Mouse (Mus musculus): ENCODE data around the gene Heatr4.
"Not testable (repeated sequence)": the region's sequence is repeated elsewhere in the genome, so short reads cannot be mapped to it uniquely, and the experiment has no call there.

Heatr4 gene

DNA sequence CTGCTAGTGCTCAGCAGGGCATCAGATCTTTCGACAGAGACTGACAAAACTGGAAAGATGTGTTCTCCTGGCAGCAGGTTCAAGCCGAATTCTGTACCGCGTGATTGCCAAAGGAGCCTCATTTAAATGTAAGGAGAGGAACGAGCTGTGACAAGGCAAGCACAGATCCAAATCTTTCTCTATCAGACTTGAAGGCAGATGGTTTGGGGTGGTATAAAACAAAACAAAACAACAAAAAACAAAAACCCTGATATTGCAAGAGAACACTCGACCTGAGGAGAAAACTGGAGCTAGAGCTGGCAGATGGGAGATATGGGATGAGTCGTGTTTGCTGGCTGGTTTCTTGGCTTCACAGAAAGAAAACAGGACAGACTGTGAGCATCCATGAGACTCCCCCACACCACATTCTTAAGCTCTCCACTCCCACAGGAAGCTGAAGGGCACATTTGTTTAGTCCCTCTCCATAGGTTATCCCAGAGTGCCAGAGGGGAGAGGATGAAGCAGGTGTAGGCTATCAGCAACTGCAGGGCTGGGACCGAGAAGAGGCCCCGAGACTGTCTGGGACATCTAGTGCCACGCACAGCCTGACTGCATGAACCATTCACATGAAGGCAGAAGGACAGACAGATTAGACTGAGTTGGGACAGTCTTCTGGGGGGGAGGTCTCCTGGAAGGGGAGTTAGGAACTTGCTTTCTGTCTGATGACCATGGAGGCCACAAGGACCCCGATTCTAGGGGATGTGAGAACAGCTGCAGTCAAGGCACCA lies 13.9 kb upstream of the Heatr4 start:
- no peak for DNase-seq (ENCODE audit: low spot score)

DNA sequence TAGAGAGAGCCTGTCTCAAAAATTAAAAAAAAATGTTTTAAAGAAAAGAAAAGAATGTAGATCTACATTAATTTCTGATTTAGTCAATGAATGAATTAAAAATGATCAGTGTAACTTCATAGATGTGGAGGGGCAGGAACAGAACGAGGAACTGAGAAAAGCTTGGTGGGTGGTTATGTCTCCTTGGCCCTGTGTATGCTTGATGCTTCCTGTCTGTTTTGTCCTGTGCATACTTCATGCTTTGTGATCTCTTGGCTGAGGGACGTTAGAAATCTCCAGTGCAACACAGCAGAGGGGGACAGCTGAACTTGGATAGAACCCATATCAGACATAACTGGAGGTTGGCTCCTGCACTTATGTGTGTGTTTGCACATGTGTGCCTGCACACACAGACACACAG lies 12.6 kb upstream of the Heatr4 start:
- no peak for DNase-seq (ENCODE audit: low spot score)

DNA sequence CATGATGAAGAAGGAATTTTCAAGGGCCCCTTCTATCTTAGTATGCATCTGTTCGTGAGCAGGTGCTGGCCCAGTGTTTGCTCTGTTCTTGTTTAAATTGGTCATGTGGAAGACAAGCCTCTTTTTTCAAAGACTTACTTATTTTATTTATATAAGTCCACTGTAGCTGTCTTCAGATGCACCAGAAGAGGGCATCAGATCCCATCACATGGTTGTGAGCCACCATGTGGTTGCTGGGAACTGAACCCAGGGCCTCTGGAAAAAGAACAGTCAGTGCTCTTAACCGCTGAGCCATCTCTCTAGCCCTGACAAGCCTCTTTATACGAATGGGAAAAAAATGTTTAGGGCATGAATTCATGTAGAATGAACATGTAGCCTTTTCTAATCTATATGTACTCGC lies 4.7 kb upstream of the Heatr4 start:
- DNase-seq (ENCODE audit: low spot score), result no peak

DNA sequence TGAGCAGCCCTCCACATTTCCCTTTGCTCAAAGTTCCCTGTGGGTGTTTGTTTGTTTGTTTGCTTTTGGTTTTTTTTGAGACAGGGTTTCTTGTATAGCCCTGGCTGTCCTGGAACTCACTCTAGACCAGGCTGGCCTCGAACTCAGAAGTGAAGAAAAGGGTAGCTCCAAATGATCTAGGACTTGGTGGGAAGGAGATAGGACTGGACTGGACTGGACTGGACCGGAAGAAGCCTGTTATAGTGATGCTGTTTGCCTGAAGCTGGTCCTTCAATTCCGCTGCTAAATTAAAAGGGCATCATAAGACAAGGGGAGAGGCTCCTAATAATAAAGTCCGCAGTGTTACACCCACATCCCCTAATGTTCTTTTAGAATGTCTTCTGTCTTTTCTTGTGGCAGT lies 3.8 kb upstream of the Heatr4 start:
- no peak for DNase-seq (ENCODE audit: low spot score)

DNA sequence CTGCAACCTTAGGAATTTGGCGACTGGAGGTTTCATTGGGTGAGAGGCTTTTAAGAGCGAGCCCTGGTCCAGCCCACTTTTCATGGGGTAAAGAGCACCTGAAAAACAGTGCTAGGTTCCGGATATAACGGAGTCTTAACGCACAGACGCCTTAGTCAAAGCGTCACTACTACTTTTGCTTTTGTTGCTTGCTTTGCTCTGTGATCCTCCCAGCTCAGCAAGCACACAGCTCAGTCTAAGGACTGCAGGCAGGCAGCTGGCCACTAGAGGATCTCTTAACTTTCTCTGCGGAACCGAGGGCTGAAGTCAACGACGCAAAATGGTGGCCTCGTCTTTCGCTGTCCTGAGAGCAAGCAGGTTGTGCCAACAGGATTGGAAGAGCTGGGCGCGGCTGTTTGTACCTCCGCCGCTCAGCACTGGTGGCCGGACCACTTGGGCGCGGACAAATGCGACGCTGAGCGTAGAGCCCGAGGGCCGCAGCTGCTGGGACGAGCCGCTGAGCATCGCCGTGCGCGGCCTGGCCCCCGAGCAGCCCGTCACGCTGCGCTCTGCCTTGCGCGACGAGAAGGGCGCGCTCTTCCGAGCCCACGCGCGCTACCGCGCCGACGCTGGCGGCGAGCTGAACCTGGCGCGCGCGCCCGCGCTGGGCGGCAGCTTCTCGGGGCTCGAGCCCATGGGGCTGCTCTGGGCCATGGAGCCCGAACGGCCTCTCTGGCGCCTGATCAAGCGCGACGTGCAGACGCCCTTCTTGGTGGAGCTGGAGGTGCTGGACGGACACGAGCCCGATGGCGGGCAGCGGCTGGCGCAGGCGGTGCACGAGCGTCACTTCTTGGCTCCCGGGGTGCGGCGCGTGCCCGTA lies 3.2 kb upstream of the Heatr4 start, which contains the start of gene Acot2:
Gene Acot2, plus strand, starts transcription at position 279 of the 859 bp plus-strand sequence.
- peak; percentile 60 for DNase-seq (ENCODE audit: low spot score)

DNA sequence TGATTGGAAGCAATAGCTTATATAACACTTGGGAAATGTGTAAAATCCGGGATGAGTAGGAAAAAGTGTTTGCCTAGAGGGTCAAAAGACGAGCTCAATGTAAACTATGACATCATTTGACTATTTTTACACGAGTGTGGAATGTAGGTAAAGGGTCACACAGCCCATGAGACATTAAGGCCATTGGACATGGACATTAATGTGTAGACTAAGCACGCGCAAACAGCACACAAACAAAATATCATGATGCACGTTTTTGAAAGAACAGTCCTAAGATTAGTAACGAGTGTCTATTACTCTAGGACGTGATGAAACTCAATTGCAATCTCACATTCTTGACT lies 2.6 kb upstream of the Heatr4 start:
- no peak for DNase-seq (ENCODE audit: low spot score)

DNA sequence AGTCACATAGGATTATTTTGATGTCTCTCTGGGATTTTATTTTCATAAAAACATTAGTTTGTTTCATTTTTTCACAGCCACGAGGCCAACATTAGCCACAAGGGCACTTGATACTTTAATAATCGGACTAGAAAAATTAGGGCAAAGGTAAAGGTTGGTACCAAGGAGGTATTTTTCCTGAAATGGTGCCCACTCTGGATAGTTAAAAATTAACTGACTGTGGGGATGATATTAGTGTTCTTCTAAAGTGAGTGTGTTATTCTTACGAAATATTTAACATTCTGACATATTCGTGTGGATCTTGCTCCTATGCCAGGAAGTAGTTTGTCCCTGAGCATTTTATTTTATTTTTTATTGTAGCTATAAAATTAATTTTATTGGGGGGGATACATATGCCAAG lies 3.0 kb downstream of the Heatr4 start:
- no peak for DNase-seq (ENCODE audit: low spot score)

DNA sequence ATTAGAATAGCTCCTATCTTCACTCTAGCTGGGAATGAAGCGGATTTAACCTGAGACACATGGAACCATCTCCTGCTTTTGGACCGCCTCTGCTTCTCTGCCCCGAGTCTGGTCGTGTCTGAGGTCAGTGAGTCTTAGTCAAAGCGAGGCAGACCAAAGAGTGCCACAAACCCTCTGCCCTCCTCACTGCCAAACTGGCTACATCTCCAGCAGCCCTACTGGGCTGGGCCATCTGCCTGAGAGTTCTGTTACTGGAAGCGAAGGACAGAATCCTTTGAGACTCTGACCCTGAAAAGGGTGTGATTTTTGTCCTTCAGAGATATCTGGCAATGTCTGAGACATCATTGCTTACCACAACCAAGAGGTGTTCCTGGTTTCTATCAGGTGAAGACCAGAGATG lies 5.8 kb downstream of the Heatr4 start:
- no peak for DNase-seq (ENCODE audit: low spot score)

DNA sequence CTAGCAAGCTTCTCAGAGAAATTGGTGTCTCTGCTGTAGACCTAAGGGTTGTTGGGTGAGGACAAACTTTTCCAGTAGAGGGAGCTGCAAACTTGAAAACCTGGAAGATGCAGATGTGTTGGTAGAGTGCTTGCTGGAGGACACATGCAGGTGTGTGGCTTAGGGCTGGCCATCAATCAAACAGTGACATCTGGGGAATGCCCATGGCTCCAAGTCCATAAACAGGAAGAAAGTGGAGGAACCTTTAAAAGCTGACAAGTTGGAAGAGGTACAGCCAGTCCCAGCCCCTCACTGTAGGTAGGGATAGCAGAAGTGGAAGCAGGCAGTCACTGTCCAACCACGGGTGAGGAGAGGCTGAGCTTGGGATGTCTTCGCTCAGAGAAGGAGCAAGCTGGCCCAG lies 12.5 kb downstream of the Heatr4 start:
- DNase-seq (ENCODE audit: low spot score), result peak; percentile 59

DNA sequence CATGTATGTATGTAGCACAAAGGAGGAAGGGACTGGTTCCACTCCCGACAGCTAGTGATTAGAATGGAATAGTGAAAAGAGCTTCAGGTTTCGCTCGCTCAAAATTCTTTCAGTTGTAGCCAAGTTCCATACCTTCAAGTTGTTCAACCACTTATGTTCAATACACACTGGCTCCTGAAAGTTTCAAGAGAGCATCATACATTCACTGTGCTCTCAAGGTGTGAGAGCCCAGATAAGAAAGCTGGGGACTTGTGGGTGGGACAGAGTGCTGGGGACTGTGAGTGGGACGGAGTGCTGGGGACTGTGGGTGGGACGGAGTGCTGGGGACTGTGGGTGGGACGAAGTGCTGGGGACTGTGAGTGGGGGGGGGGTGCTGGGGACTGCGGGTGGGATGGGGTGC lies 19.4 kb downstream of the Heatr4 start:
- no peak for DNase-seq (ENCODE audit: low spot score)

DNA sequence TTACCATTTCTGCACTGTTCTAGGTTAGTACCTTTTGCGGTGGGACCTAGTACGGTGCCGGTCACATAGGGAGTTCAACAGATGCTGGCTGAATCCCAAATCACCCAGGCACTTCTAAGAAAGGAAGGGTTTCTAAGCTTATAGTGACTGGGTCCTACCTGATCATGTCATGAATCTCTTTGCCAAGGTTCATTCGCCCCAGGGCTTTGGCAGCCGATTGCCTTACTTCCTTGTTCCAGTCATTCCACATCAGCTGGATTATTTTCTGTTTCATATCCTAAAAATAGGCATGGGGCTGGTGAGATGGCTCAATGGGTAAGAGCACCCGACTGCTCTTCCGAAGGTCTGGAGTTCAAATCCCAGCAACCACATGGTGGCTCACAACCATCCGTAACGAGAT lies 26.4 kb downstream of the Heatr4 start:
- DNase-seq (ENCODE audit: low spot score), result no peak

DNA sequence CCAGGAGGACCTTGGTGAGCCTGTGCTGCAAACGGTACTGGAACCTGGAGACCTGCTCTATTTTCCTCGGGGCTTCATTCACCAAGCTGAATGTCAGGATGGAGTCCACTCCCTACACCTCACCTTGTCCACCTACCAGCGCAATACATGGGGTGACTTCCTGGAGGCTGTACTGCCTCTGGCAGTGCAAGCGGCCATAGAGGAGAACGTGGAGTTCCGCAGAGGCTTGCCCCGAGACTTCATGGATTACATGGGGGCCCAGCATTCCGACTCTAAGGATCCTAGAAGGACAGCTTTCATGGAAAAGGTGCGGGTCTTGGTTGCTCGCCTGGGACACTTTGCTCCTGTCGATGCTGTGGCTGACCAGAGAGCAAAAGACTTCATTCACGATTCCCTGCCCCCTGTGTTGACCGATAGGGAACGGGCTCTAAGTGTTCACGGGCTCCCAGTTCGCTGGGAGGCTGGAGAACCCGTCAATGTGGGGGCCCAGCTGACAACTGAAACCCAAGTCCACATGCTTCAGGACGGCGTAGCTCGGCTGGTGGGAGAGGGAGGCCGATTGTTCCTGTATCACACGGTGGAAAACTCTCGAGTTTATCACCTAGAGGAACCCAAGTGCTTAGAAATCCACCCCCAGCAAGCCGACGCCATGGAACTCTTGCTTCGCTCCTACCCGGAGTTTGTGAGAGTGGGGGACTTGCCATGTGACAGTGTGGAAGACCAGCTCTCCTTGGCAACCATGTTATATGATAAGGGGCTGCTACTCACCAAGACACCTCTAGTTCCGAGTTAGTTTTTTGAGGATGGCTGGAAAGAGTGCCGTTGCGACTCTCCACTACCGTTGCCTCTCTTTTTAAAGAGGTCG lies 32.7 kb downstream of the Heatr4 start:
- no peak for DNase-seq (ENCODE audit: low spot score)

DNA sequence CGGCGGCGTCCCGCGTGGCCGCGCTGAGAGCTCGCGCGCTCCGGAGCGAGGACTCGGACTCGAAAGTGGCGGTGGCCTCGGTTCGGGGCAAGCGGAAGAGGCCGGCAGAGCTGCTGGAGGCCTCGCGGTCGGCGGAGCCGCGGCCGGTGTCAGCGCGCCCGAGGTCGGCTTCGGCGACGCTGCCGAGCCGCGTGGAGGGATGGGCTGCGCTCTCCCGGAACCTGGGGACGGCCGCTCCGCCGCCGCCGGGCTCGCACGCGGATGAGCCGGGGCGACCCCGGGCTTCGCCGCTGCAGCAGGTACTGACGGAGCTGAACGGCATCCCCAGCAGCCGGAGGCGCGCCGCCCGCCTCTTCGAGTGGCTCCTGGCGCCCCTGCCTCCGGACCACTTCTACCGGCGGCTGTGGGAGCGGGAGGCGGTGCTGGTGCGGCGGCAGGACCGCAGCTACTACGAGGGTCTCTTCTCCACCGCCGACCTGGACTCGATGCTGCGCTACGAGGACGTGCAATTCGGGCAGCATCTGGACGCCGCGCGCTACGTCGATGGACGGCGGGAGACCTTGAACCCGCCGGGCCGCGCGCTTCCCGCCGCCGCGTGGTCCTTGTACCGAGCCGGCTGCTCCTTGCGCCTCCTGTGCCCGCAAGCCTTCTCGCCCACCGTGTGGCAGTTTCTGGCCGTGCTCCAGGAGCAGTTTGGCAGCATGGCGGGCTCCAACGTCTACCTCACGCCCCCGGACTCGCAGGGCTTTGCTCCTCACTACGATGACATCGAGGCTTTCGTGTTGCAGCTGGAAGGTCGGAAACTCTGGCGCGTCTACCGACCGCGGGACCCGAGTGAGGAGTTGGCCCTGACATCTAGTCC lies 33.6 kb downstream of the Heatr4 start:
- no peak for DNase-seq (ENCODE audit: low spot score)

DNA sequence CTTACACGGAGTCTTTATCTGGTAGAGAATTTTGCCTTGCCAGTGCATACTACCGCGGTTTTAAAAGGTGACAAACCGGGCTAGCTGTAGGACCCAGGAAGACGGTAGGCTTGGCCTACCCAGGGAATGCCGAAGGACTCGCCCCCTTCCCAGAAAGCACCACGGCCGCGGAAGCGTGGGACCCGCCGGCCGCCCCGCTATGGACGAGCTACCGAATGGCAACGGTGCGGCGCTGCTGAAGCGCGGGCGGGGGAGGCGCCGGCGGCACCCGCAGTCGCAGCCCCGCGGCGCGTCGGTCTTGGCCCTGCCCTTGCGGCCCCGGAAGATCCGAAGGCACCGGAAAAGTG lies 34.2 kb downstream of the Heatr4 start, which contains the start of gene Riox1:
Gene Riox1, plus strand, starts transcription at position 116 of the 347 bp plus-strand sequence.
- DNase-seq (ENCODE audit: low spot score), result peak; percentile 61

DNA sequence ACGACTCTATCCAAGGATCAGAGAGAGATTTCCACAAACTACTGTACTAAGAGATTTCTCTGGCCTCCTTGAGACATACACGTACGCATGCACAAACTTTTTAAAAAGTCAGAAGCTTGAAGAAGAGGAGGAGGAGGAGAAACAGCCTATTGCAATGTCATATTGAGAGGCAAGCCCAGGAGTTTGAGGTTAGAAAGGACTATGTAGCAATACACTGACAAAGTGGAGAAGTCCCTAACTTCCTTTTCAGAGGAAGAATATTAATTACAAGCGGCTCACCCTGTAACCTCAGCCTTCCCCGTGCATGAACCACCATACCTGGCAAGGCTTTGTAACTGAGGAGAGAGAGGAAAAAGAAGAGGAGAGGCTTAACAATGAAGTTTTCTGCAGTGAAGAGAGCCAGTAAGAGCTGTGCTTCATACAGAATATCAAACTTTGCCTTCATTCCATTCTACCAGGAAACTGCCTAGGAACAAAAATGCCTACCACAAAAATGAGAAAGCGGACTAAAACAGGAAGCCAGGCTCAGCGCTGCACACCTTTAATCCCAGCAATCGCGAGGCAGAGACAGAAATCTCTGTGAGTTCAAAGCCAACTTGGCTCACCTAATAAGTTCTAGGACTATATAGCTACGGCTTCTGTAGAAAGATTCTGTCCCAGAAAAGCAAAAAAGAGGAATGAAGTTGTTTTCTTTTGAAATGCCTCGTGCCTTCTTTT lies 34.7 kb downstream of the Heatr4 start:
- DNase-seq (ENCODE audit: low spot score), result no peak

DNA sequence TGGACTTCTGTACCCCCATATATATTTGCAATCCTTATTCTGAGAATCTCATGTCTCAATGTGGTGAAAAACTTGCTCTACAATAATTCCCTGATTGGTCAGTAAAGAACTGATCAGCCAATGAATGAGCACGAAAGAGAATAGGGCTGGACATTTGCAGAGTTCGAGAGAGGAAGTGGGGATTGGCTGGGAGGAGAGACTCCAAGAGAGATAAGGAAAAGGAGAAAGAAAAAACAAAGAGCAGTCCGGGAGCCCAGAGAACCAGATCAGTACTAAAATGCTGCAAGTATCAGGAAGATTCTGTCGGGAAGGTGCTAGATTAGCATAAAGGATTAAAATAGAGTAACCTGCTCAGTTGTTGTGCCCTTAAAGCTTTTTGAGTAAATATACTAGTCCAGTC lies 35.6 kb downstream of the Heatr4 start:
- no peak for DNase-seq (ENCODE audit: low spot score)

DNA sequence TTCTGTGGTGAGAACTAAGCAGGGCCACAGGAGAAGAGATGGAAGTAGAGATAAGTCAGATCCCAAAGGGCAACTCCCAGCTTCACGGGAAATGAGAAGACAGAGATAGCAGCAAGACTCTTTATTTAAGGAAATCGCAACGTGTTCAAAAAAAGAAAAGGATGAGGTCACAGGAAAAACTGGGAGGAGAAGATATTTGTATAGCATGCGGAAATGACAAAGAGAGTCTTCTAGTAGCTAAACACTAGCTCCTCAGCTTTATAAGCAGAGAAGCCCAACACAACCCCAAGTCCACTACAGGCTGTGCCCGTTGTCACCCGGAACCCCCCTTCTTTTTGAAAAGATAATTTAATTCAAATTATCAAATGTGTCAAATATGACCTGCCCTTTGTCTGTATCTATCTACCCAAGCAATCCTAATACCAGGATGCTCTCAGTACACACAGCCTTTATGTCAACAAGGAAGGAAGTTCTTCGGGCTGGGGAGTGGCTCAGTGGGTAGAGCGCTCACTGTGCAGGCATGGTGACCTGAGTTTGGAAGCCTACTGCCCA lies 37.3 kb downstream of the Heatr4 start:
- DNase-seq (ENCODE audit: low spot score), result no peak

DNA sequence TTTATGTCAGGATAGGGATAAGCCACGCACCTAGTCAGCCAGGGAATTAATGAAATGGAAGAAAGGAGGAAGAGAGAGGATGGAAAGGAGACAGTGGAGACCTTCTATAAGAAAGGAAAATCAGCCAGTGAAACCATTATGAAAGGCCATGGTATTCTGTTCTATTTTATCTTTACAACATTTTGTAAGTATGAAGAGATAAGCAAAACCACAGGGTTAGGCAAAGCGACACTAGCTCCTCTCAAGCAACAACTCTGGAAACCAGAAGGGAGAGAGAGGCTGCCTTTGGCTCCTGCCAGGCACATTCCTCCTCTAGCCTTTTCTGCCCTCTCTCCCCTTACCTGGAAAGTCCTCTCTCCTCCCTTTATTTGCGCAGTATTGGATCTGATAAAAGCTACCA lies 42.7 kb downstream of the Heatr4 start:
- DNase-seq (ENCODE audit: low spot score), result no peak

DNA sequence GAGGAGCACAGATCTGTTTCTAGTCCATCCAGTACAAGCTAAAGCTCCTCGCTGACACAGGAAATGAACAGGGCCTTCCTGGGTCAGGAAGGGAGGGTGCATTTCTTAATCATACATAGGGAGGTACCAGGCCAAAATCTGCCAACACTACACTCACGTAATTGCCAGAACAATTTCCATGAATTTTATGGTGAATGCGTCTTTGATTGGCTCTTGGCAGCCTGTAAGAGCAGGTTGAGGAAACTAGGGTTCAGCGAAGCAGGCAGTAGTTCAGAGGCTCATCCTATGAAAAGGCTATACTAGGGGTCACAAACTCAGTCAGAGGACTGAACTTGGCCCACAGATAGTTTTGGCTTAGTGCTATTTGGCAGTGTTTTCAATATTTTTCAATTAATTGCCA lies 44.6 kb downstream of the Heatr4 start:
- DNase-seq (ENCODE audit: low spot score), result no peak

DNA sequence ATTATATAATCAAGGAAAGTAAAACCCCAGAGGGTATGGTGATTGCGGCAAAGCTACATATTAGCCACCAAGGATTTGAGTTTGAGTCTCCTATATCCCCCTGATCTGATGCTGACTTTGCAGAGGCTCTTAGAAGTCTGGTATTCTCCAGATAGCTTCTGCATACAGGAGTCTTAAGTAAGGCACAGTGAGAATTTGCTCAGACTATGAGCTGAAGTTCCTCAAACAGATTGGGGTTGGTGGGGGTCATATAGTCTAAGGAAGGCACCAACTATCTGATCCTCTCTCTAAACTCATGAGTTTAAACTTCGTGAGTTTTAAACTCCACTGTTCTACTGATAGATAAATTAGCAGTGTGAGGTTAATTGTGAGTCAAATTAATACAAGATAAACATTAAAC lies 45.3 kb downstream of the Heatr4 start:
- DNase-seq (ENCODE audit: low spot score), result no peak

DNA sequence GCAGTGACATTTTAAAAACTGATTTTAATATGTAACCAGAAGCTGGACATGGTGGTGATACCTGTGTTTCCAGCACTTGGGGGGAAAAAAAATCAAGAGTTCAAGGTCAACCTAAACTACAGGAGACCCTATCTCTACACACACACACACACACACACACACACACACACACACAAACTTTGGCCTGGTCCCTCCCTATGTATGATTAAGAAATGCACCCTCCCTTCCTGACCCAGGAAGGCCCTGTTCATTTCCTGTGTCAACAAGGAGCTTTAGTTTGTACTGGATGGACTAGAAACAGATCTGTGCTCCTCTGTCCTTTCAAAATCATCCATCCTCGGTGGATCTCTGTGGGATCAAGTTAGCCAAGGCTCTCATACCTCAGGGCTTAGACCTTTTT lies 46.1 kb downstream of the Heatr4 start:
- not testable (repeated sequence) for DNase-seq (ENCODE audit: low spot score)
